Comparison of ENCODE assay signal across 9 mouse cellular contexts in genomic region chr5:13125241-13125692, GRCm38 (mm10). TPM values are rescaled to one million over a fixed set of nuclear protein-coding genes. Genes with fewer than 3 reads are reported as not detected.
DNase-seq lines count a peak whose midpoint lies in the region; ATAC-seq lines count a peak whose summit lies in the region.
"Had no signal": no experiment of that assay in that cellular context is flagged by ENCODE, and none has a peak within 500 bp of the region (broad histone marks: within the 10 kb centered on the region; RNA-seq: fewer than 3 reads in every experiment).

TSS of gene Sema3a (plus strand) at chr5:13125414.

- no peak for ATAC-seq in heart, embryonic 11.5 days (replicated peaks; ENCODE audit: insufficient number of reproducible peaks, low FRiP score, low TSS enrichment)
- ATAC-seq in forebrain, embryonic 15.5 days (replicated peaks), result 0 out of 2 replicates have a peak, but pooled peaks have one; percentile 46
- ATAC-seq in limb, embryonic 15.5 days (ENCODE audit: insufficient number of reproducible peaks, low FRiP score, low TSS enrichment, low read depth), result no peak

- no peak within 1 kb of the TSS for H3K9ac ChIP-seq in heart, embryonic 11.5 days (ENCODE audit: low read depth, low read length)
- H3K9ac ChIP-seq in forebrain, embryonic 15.5 days (replicated peaks), result no peak within 1 kb of the TSS
- peak within 1 kb of the TSS; percentile 20; the same call in 1 of the 2 replicates for H3K9ac ChIP-seq in limb, embryonic 15.5 days

- no peak for DNase-seq in heart, postnatal 25 days (ENCODE audit: low spot score)
- peak; percentile 35 for DNase-seq in ES-CJ7 (ENCODE audit: low read depth, low spot score)
- DNase-seq in spleen, postnatal 36 days (ENCODE audit: low spot score in 2 of 2), result no peak
- no peak for DNase-seq in adrenal gland, adult 18-20 months (ENCODE audit: low spot score in 2 of 2)
- no peak for DNase-seq in ovary, postnatal 36 days (ENCODE audit: low spot score)
- DNase-seq: lung, adult 18-20 months had no signal

- H3K4me3 ChIP-seq in heart, embryonic 11.5 days (ENCODE audit: low read depth, low read length), result no peak within 1 kb of the TSS
- H3K4me3 ChIP-seq in forebrain, embryonic 15.5 days, result no peak within 1 kb of the TSS
- H3K4me3 ChIP-seq in limb, embryonic 15.5 days, result peak within 1 kb of the TSS; percentile 42

- no peaks in the 10 kb centered on the region for H3K9me3 ChIP-seq in heart, embryonic 11.5 days (replicated peaks; ENCODE audit: control insufficient read depth, low read length)
- H3K9me3 ChIP-seq in forebrain, embryonic 15.5 days, result no peaks in the 10 kb centered on the region
- H3K9me3 ChIP-seq in limb, embryonic 15.5 days, result no peaks in the 10 kb centered on the region

- H3K4me1 ChIP-seq in heart, embryonic 11.5 days (ENCODE audit: control insufficient read depth, insufficient read depth, low read length), result no peaks in the 10 kb centered on the region
- no peaks in the 10 kb centered on the region for H3K4me1 ChIP-seq in forebrain, embryonic 15.5 days
- peaks cover 8% of the 10 kb centered on the region; the same call in 1 of the 2 replicates for H3K4me1 ChIP-seq in limb, embryonic 15.5 days

- 56% methylated on average over 13 of the region's 13 CpGs for WGBS in heart, embryonic 11.5 days (ENCODE audit: insufficient replicate concordance)
- 52% methylated on average over 13 of the region's 13 CpGs for WGBS in forebrain, embryonic 15.5 days
- WGBS in limb, embryonic 15.5 days, result 10% methylated on average over 13 of the region's 13 CpGs

- intact Hi-C loops in heart, postnatal 25 days (cut with DNase I), result no loop called here

- no peak within 1 kb of the TSS for H3K27ac ChIP-seq in heart, embryonic 11.5 days (ENCODE audit: low read depth, low read length)
- no peak within 1 kb of the TSS for H3K27ac ChIP-seq in forebrain, embryonic 15.5 days (replicated peaks)
- H3K27ac ChIP-seq in limb, embryonic 15.5 days, result peak within 1 kb of the TSS; percentile 78

- H3K4me2 ChIP-seq in heart, embryonic 11.5 days, result no peak within 1 kb of the TSS
- no peak within 1 kb of the TSS for H3K4me2 ChIP-seq in forebrain, embryonic 15.5 days (replicated peaks)
- H3K4me2 ChIP-seq in limb, embryonic 15.5 days, result peak within 1 kb of the TSS; percentile 47

- H3K27me3 ChIP-seq in heart, embryonic 11.5 days (ENCODE audit: control insufficient read depth, insufficient read depth, low read length), result no peaks in the 10 kb centered on the region
- no peaks in the 10 kb centered on the region for H3K27me3 ChIP-seq in forebrain, embryonic 15.5 days
- H3K27me3 ChIP-seq in limb, embryonic 15.5 days, result no peaks in the 10 kb centered on the region

- H3K36me3 ChIP-seq in heart, embryonic 11.5 days (ENCODE audit: control insufficient read depth, insufficient read depth, low read length), result no peaks in the 10 kb centered on the region
- H3K36me3 ChIP-seq in forebrain, embryonic 15.5 days, result no peaks in the 10 kb centered on the region
- no peaks in the 10 kb centered on the region for H3K36me3 ChIP-seq in limb, embryonic 15.5 days

RNA-seq across cellular contexts. Expression of gene Sema3a, which starts in this region (rescaled TPM):
- polyA plus RNA-seq in heart, embryonic 11.5 days (2014; fragmentation: Nextera tagmentation; extraction: Ambion mirVana), result 23.1 and 26.0 TPM in 2 replicates
- total RNA-seq in heart, postnatal 25 days (2021), result 1 to 10 TPM; 1.7 to 2.3 TPM
- 17.8 and 19.1 TPM in 2 replicates for polyA plus RNA-seq in forebrain, embryonic 15.5 days (2015; fragmentation: Nextera tagmentation; extraction: Ambion mirVana)
- polyA plus RNA-seq in limb, embryonic 15.5 days (2015; fragmentation: Nextera tagmentation; extraction: Ambion mirVana), result 32.9 and 44.2 TPM in 2 replicates
- under 1 TPM; 0.43 to 0.45 TPM for total RNA-seq in adrenal gland, adult 18-20 months (2021)
